Comparison of ENCODE assay signal across 15 mouse cellular contexts in genomic region chr12:85490991-85491390, GRCm38 (mm10).
"Had no signal": no experiment of that assay in that cellular context is flagged by ENCODE, and none has a peak within 500 bp of the region (broad histone marks: within the 10 kb centered on the region; RNA-seq: fewer than 3 reads in every experiment).

No protein-coding gene starts in this region.

- H3K27ac ChIP-seq: intestine, embryonic 15.5 days; left cerebral cortex, adult 2 months; liver, embryonic 13.5 days; midbrain, embryonic 15.5 days; neural tube, embryonic 13.5 days had no signal

- H3K9ac ChIP-seq: intestine, embryonic 15.5 days; liver, embryonic 13.5 days; midbrain, embryonic 15.5 days had no signal

- H3K27me3 ChIP-seq: intestine, embryonic 15.5 days; neural tube, embryonic 13.5 days had no signal

- H3K9me3 ChIP-seq: intestine, embryonic 15.5 days; liver, embryonic 13.5 days; megakaryocyte, embryonic 14.5 days; midbrain, embryonic 15.5 days; neural tube, embryonic 13.5 days had no signal

- ATAC-seq: intestine, embryonic 15.5 days; lung, postnatal 0 days; midbrain, embryonic 15.5 days had no signal

- H3K4me2 ChIP-seq: intestine, embryonic 15.5 days; liver, embryonic 13.5 days; midbrain, embryonic 11.5 days; midbrain, embryonic 15.5 days; neural tube, embryonic 13.5 days had no signal

- H3K36me3 ChIP-seq: intestine, embryonic 15.5 days; liver, embryonic 13.5 days; midbrain, embryonic 15.5 days; neural tube, embryonic 13.5 days had no signal

- DNase-seq: kidney, adult 18-20 months; kidney, postnatal 14 days; liver, embryonic 13.5 days; lung, adult 2 months; retina, postnatal 1 day; right cerebral cortex, postnatal 4 days; spleen, adult 18-20 months; thymus, postnatal 36 days had no signal

- H3K4me3 ChIP-seq: intestine, embryonic 15.5 days; left cerebral cortex, adult 2 months; liver, embryonic 13.5 days; megakaryocyte, embryonic 14.5 days; midbrain, embryonic 15.5 days; neural tube, embryonic 13.5 days had no signal
